Mouse (Mus musculus): ENCODE measurements around the gene Gm10197. TPM values are rescaled to one million over a fixed set of nuclear protein-coding genes. Genes with fewer than 3 reads are reported as not detected.

The Gm10197 gene
- polyA plus RNA-seq, 1 experiment from 2014 or later = 2.2 TPM

DNA sequence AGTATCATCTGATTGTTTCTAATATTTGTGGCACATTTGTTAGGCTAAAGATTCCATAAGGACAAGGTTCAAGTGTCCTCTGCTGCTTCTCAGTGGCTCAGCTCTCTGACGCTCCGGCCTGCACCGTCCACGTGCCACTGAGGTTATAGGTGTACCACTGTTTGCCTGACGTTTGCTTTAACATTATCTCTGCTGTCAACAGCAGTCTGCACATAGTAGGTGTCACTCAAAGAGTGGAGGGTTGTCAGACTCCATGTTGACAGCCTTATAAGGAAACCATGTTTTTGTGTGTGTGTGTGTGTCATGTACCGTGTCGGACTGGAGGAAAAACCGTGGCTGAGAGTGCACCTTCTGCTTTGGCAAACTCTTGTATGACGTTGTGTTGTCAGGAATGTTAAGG lies 36.3 kb downstream of the Gm10197 start:
- H3K36me3 ChIP-seq (ENCODE audit: control insufficient read depth, insufficient read depth, low read length) = peaks cover 44% of the 10 kb centered on the region
- H3K4me3 ChIP-seq (ENCODE audit: low read depth, low read length) = no peak overlapping the region
- peaks cover 13% of the 10 kb centered on the region for H3K4me1 ChIP-seq (replicated peaks; ENCODE audit: control insufficient read depth, insufficient read depth, low read length)
- WGBS = 92% methylated on average over 9 of the region's 9 CpGs
- DNase-seq (ENCODE audit: low spot score) (no peak), ATAC-seq (replicated peaks; ENCODE audit: low FRiP score, low TSS enrichment, low read depth) (no peak)
- no peaks in the 10 kb centered on the region for H3K27me3 ChIP-seq (replicated peaks; ENCODE audit: control insufficient read depth, insufficient read depth, low read length)
- H3K27ac ChIP-seq (ENCODE audit: low read depth) = no peak overlapping the region
- H3K4me2 ChIP-seq (ENCODE audit: low read length) = no peak overlapping the region
- H3K9me3 ChIP-seq (ENCODE audit: control insufficient read depth, low read length) = no peaks in the 10 kb centered on the region
- no peak overlapping the region for H3K9ac ChIP-seq (ENCODE audit: low read length)

DNA sequence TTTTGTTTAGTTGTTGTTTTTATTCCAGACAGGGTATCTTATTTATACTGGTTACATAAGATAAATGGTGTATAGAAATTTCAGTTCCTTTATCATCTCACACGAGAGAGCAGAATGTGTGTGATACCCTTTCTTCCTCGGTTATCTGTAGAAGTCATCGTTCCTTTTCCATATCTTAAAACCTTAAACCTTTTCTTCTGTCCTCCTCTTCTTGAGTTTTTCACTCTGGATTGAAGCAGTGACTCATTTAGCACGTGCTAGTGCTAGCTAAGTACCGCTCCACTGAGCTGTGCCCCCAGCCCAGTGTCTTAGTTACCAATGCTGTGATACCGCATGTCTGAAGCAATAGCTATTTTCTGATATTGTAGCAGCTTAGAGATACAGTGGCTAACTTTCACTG lies 37.8 kb downstream of the Gm10197 start:
- ATAC-seq (replicated peaks; ENCODE audit: low FRiP score, low TSS enrichment, low read depth) (no peak), DNase-seq (ENCODE audit: low spot score) (no peak)
- no peak overlapping the region for H3K4me3 ChIP-seq (ENCODE audit: low read depth, low read length)
- H3K27me3 ChIP-seq (replicated peaks; ENCODE audit: control insufficient read depth, insufficient read depth, low read length) = no peaks in the 10 kb centered on the region
- H3K9ac ChIP-seq (ENCODE audit: low read length) = no peak overlapping the region
- H3K36me3 ChIP-seq (ENCODE audit: control insufficient read depth, insufficient read depth, low read length) = peaks cover 44% of the 10 kb centered on the region
- H3K9me3 ChIP-seq (ENCODE audit: control insufficient read depth, low read length) = no peaks in the 10 kb centered on the region
- H3K4me2 ChIP-seq (ENCODE audit: low read length) = no peak overlapping the region
- H3K4me1 ChIP-seq (replicated peaks; ENCODE audit: control insufficient read depth, insufficient read depth, low read length) = peaks cover 7% of the 10 kb centered on the region
- H3K27ac ChIP-seq (ENCODE audit: low read depth) = no peak overlapping the region
- WGBS = 89% methylated on average over 6 of the region's 6 CpGs

DNA sequence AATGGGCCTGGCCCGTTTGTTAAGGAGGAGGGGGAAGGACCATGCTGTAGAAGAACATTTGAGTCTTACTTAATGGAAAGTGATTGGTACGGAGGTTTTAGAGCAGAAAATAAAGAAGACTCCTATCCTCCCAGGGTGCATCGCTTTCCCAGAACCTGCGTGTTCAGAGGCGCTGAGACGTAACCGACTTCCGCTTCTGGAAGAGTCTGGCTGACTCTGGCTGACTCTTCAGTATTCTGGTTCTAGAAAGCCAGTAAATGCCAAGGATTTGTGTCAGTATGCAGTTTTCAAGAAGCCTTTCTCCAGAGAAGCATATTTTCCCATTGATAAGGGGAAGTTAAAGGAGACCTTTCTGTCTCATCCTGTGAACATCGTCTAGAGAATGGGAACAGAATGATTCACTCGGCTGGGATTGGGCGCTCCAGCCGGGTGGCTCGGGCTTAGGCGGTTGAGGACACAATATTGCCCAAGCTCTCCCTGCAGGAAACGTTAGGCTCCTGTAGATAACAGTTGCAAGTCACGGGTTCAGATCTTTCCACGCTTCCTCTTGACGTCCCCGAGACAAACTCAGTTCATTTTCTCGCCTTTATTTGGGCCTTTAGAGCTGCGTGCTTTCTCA lies 39.6 kb downstream of the Gm10197 start:
- peaks cover 7% of the 10 kb centered on the region for H3K4me1 ChIP-seq (replicated peaks; ENCODE audit: control insufficient read depth, insufficient read depth, low read length)
- no peak overlapping the region for H3K27ac ChIP-seq (ENCODE audit: low read depth)
- H3K36me3 ChIP-seq (ENCODE audit: control insufficient read depth, insufficient read depth, low read length) = peaks cover 32% of the 10 kb centered on the region
- ATAC-seq (replicated peaks; ENCODE audit: low FRiP score, low TSS enrichment, low read depth) = no peak
- 94% methylated on average over 21 of the region's 21 CpGs for WGBS
- no peak overlapping the region for H3K4me2 ChIP-seq (ENCODE audit: low read length)
- H3K4me3 ChIP-seq (ENCODE audit: low read depth, low read length) = no peak overlapping the region
- no peak overlapping the region for H3K9ac ChIP-seq (ENCODE audit: low read length)
- no peak for DNase-seq (ENCODE audit: low spot score)
- H3K27me3 ChIP-seq (replicated peaks; ENCODE audit: control insufficient read depth, insufficient read depth, low read length) = no peaks in the 10 kb centered on the region
- no peaks in the 10 kb centered on the region for H3K9me3 ChIP-seq (ENCODE audit: control insufficient read depth, low read length)

DNA sequence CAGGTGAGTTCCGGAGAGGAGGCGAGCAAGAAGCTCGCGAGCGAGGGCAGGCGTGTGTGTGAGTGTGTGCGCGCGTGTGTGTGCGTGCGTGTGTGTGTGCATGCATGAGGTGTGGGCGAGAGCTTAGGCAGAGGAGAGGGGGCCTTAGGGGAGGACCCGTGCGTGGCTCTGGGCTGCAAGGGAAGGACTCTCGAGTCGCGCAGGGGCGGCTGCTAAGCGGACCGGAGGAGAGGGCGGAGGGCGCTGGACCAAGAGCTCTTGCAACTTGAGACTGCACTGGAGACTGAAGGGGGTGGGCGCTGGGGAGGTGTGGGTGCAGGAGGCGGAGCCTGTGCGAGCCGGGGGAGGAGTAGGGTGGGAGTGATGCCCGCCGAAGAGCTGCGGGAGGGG lies 41.6 kb downstream of the Gm10197 start:
- peaks cover 19% of the 10 kb centered on the region for H3K4me1 ChIP-seq (replicated peaks; ENCODE audit: control insufficient read depth, insufficient read depth, low read length)
- ATAC-seq (replicated peaks; ENCODE audit: low FRiP score, low TSS enrichment, low read depth) (peak; percentile 70), DNase-seq (ENCODE audit: low spot score) (peak; percentile 85)
- peak overlapping the region; percentile 63 for H3K4me3 ChIP-seq (ENCODE audit: low read depth, low read length)
- peak overlapping the region; percentile 36 for H3K27ac ChIP-seq (ENCODE audit: low read depth)
- under 1% methylated on average over 28 of the region's 29 CpGs for WGBS
- H3K4me2 ChIP-seq (ENCODE audit: low read length) = peak overlapping the region; percentile 70
- H3K36me3 ChIP-seq (ENCODE audit: control insufficient read depth, insufficient read depth, low read length) = peaks cover 29% of the 10 kb centered on the region
- H3K9me3 ChIP-seq (ENCODE audit: control insufficient read depth, low read length) = no peaks in the 10 kb centered on the region
- peak overlapping the region; percentile 63 for H3K9ac ChIP-seq (ENCODE audit: low read length)
- no peaks in the 10 kb centered on the region for H3K27me3 ChIP-seq (replicated peaks; ENCODE audit: control insufficient read depth, insufficient read depth, low read length)

DNA sequence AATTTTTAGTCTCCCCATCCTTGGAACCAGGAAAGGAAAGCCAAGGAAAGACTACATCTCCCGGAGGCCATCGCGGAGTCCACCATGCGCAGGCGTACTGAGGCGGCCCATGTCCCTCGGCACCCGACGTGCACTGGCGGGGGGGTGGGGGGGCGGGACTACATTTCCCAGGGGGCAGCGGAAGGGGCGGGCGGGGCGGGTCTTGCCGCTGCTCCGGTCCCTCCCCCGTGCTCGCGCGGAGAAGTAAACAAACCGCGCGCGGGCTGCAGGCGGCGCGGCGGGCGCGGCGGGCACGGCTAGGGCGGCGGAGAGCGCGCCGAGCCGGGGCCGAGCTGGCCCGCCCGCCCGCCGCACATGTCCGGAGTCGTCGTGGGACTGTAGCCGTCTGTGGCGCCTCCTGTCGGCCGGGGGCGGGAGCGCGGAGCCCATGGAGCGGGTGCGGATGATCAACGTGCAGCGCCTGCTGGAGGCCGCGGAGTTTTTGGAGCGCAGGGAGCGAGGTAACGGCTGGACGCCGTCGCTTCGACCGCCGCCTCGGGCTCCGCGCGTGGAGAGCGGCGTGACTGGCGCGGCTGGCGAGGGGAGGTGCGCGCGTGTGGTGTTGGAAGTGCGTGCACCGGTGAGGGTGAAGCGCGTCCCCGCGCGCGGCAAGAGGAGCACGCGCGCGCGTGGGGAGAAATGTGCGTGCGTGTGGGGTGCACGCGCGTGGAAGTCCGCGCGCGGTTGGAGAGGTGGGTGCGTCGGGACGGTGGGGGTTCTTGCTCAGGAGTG lies 42.2 kb downstream of the Gm10197 start:
- DNase-seq (ENCODE audit: low spot score) = peak; percentile 97
- H3K36me3 ChIP-seq (ENCODE audit: control insufficient read depth, insufficient read depth, low read length) = peaks cover 24% of the 10 kb centered on the region
- H3K4me3 ChIP-seq (ENCODE audit: low read depth, low read length) = peak overlapping the region; percentile 63
- H3K27ac ChIP-seq (ENCODE audit: low read depth) = peak overlapping the region; percentile 36
- no peaks in the 10 kb centered on the region for H3K9me3 ChIP-seq (ENCODE audit: control insufficient read depth, low read length)
- peaks cover 21% of the 10 kb centered on the region for H3K4me1 ChIP-seq (replicated peaks; ENCODE audit: control insufficient read depth, insufficient read depth, low read length)
- peak; percentile 82 for ATAC-seq (replicated peaks; ENCODE audit: low FRiP score, low TSS enrichment, low read depth)
- peak overlapping the region; percentile 63 for H3K9ac ChIP-seq (ENCODE audit: low read length)
- H3K4me2 ChIP-seq (ENCODE audit: low read length) = peak overlapping the region; percentile 70
- under 1% methylated on average over 94 of the region's 106 CpGs for WGBS
- H3K27me3 ChIP-seq (replicated peaks; ENCODE audit: control insufficient read depth, insufficient read depth, low read length) = no peaks in the 10 kb centered on the region

DNA sequence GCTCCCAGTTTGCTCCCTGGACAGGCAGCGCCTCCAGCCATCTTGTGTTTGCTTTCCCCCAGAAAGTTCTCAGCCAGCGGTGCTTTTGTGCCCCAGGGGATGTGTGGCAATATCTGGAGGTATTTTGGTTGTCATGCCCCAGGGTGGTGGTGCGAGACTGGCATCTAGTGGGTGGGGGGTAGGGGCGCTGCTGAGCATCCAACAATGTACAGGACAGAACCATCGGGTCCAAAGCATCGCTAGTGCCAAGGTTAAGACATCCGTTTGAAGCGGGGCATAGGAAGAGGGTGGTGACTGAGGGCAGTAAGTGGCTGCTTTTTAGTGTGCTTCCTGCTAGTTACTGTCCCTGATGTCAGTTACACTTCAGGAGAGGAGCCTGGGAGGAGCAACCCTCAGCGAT lies 43.5 kb downstream of the Gm10197 start:
- Histone ChIP-seq H3K4me3 (ENCODE audit: low read depth, low read length) (no peak overlapping the region), H3K9ac (ENCODE audit: low read length) (no peak overlapping the region), H3K9me3 (ENCODE audit: control insufficient read depth, low read length) (no peaks in the 10 kb centered on the region), H3K27me3 (replicated peaks; ENCODE audit: control insufficient read depth, insufficient read depth, low read length) (no peaks in the 10 kb centered on the region), H3K4me1 (replicated peaks; ENCODE audit: control insufficient read depth, insufficient read depth, low read length) (peaks cover 21% of the 10 kb centered on the region), H3K36me3 (ENCODE audit: control insufficient read depth, insufficient read depth, low read length) (peaks cover 14% of the 10 kb centered on the region), H3K4me2 (ENCODE audit: low read length) (no peak overlapping the region), H3K27ac (ENCODE audit: low read depth) (no peak overlapping the region)
- WGBS = 75% methylated on average over 9 of the region's 9 CpGs
- ATAC-seq (replicated peaks; ENCODE audit: low FRiP score, low TSS enrichment, low read depth) = no peak
- no peak for DNase-seq (ENCODE audit: low spot score)

DNA sequence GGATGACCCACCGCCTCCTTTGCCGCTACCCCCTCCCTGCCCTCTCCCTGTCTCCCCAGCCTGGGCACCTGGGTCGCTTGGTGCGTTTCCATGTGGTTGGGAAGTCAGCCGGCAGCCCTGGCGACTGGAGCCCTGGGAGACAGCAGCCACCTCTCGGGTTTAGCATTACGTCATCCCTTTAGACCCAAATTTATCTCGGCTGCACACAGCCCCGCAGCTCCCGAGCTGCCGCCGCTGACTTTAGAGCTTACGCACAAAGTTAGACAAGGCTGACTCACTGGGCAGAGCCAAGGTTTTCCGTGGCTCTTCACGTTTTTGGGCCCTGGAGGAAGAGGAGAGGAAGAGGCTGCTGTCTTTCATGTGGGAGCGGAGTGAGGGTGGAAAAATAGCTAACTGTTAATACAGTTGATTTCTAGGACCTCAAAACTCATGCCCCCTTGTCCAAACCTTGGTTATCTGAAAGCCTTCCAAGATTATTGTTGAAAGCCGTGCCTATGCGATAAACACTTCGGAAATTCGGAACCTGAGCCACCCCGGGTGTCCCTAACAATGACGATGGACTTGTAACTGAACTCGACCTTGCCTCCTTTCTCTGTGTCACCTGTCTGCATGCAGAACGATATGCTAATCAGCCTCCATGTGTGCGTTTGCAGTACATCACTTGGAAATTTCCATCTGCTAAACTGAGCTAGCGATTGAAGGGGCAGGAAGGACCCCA lies 45.8 kb downstream of the Gm10197 start:
- WGBS = 14% methylated on average over 27 of the region's 27 CpGs
- Histone ChIP-seq H3K27ac (ENCODE audit: low read depth) (peak overlapping the region; percentile 45; the same call in 1 of the 2 replicates), H3K9ac (ENCODE audit: low read length) (peak overlapping the region; percentile 44), H3K4me3 (ENCODE audit: low read depth, low read length) (peak overlapping the region; percentile 30), H3K36me3 (ENCODE audit: control insufficient read depth, insufficient read depth, low read length) (no peaks in the 10 kb centered on the region), H3K4me1 (replicated peaks; ENCODE audit: control insufficient read depth, insufficient read depth, low read length) (peaks cover 27% of the 10 kb centered on the region), H3K9me3 (ENCODE audit: control insufficient read depth, low read length) (no peaks in the 10 kb centered on the region), H3K27me3 (replicated peaks; ENCODE audit: control insufficient read depth, insufficient read depth, low read length) (no peaks in the 10 kb centered on the region), H3K4me2 (ENCODE audit: low read length) (peak overlapping the region; percentile 57)
- DNase-seq (ENCODE audit: low spot score) (peak; percentile 74), ATAC-seq (replicated peaks; ENCODE audit: low FRiP score, low TSS enrichment, low read depth) (no peak)

DNA sequence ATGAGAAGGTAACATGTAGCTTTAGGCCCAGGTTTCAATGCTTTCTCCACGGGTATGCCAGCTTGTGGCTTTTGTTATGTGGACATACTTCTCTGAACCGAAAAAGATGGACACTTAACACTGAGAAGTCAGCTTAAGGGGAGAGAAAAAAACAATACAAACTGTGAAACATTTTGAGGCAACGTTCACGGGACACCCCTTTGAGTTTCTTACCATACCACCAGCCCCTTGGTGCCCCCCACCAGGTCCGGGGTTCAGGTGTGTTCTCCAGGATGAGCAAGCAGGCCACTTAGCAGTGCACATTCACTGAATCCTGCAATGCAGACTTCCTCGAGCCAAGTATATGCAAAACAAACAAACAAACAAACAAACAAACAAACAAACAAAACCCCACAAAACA lies 46.7 kb downstream of the Gm10197 start:
- H3K27me3 ChIP-seq (replicated peaks; ENCODE audit: control insufficient read depth, insufficient read depth, low read length) = no peaks in the 10 kb centered on the region
- peak overlapping the region; percentile 57 for H3K4me2 ChIP-seq (ENCODE audit: low read length)
- H3K9ac ChIP-seq (ENCODE audit: low read length) = no peak overlapping the region; the same call in 1 of the 2 replicates
- 66% methylated on average over 6 of the region's 6 CpGs for WGBS
- H3K4me1 ChIP-seq (replicated peaks; ENCODE audit: control insufficient read depth, insufficient read depth, low read length) = peaks cover 22% of the 10 kb centered on the region
- H3K36me3 ChIP-seq (ENCODE audit: control insufficient read depth, insufficient read depth, low read length) = no peaks in the 10 kb centered on the region
- H3K27ac ChIP-seq (ENCODE audit: low read depth) = no peak overlapping the region
- ATAC-seq (replicated peaks; ENCODE audit: low FRiP score, low TSS enrichment, low read depth) (no peak), DNase-seq (ENCODE audit: low spot score) (no peak)
- H3K4me3 ChIP-seq (ENCODE audit: low read depth, low read length) = no peak overlapping the region
- no peaks in the 10 kb centered on the region for H3K9me3 ChIP-seq (ENCODE audit: control insufficient read depth, low read length)
